Mouse (Mus musculus): ENCODE data around the gene Slc25a41.

DNA sequence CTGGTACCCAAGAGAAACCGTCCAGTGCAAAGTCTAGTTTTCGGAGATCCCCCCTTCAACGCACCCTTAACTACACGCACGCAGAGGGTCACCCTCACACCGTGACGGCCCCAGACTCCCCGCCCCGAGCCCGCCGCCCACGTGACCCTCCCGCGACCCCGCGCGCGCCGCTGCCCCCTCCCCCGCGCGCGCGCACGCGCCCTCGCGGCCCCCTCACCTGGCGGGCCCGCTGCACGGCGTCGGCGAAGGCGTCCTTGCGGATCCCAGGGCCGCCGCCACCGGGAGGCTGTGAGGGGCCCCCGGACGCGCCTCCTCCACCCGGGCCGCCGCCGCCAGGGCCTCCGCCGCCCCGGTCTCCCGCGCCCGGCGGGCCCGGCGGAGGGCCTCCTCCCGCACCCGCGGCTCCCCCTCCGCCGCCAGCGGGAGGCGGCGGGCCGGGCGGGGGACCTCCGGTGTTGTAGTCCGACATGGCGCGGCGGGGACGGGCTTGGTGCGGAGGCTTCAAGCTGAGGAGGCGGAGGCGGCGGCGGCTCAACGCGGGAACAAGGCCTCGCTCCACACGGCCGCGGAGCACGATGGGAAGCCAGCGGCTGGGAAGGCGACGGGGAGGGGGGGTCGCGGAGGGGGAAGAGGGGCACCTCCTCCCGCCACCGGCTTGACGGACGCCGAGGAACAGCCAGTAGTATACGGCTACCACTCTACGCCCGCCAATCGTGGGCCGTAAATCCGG, 10.4 kb downstream of the Slc25a41 start, which contains the start of gene Khsrp:
- no peak for TF ChIP-seq EP300 (IDR thresholded peaks at IDR 0.05; ENCODE audit: insufficient read depth, low read depth, low read length)
- TF ChIP-seq CTCF (IDR thresholded peaks at IDR 0.05): no peak
- peak; percentile 63; the same call in 1 of the 2 replicates for TF ChIP-seq POLR2A (IDR thresholded peaks at IDR 0.05; ENCODE audit: insufficient read depth, low read depth, low read length)

All from heart, adult 2 months (tissue).